In the genomic region with DNA sequence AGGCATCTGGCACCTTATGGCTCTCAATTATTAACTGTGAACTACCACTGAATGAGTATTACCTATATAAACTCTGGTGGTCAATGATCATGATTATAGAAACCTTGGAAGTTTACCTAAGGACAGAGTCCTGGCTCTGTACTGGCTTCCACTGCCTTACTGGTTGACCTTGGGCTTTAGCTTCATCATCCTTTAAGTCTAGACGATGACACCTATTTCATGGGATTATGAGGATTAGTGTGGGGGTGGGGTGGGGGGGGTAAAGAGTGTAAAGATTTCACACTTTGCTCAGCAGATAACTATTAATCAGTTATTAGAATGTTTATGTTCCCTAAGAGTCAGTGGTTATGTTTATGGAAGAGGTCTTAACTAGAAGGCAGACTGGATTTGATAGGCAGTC, we compare ENCODE assay signal across 8 mouse cellular contexts. TPM values are rescaled to one million over a fixed set of nuclear protein-coding genes. Genes with fewer than 3 reads are reported as not detected.
A peak's percentile ranks its signal among the peaks of the same experiment; 100 is the strongest.
DNase-seq lines count a peak whose midpoint lies in the region; ATAC-seq and TF ChIP-seq lines count a peak whose summit lies in the region.

No protein-coding gene starts in this region.

- peak overlapping the region; percentile 65 for H3K27ac ChIP-seq in heart, adult 2 months
- no peak overlapping the region for H3K27ac ChIP-seq in CH12.LX (ENCODE audit: insufficient read depth, low read depth)
- H3K27ac ChIP-seq in forebrain, embryonic 15.5 days (replicated peaks): peak overlapping the region; percentile 97
- H3K27ac ChIP-seq in liver, embryonic 13.5 days: peak overlapping the region; percentile 85

- ATAC-seq in forebrain, embryonic 15.5 days (replicated peaks): peak; percentile 49
- ATAC-seq in liver, embryonic 13.5 days (ENCODE audit: low read depth): peak; percentile 10; the same call in 1 of the 2 replicates
- ATAC-seq in monocyte, adult 5-6 weeks (replicated peaks; ENCODE audit: insufficient number of reproducible peaks, low FRiP score, low TSS enrichment, poor library complexity, severe bottlenecking): no peak

- no peaks in the 10 kb centered on the region for H3K27me3 ChIP-seq in heart, adult 2 months (ENCODE audit: control insufficient read depth, insufficient read depth, low read length)
- H3K27me3 ChIP-seq in CH12.LX (replicated peaks): no peaks in the 10 kb centered on the region
- no peaks in the 10 kb centered on the region for H3K27me3 ChIP-seq in forebrain, embryonic 15.5 days
- H3K27me3 ChIP-seq in liver, embryonic 13.5 days: no peaks in the 10 kb centered on the region

- dilution Hi-C loops in CH12.LX (cut with MboI; ENCODE audit: extremely low pct_ligation_motif_present, extremely low pct_unique_long_range_greater_than_20kb, low sequenced_read_pairs): no loop called here

- H3K9me3 ChIP-seq in CH12.LX (replicated peaks; ENCODE audit: low read length): no peaks in the 10 kb centered on the region
- H3K9me3 ChIP-seq in forebrain, embryonic 15.5 days: no peaks in the 10 kb centered on the region
- no peaks in the 10 kb centered on the region for H3K9me3 ChIP-seq in liver, embryonic 13.5 days (replicated peaks)

- H3K4me2 ChIP-seq in CH12.LX (ENCODE audit: insufficient read depth, low read depth, poor library complexity, severe bottlenecking): peak overlapping the region; percentile 75
- H3K4me2 ChIP-seq in forebrain, embryonic 15.5 days (replicated peaks): peak overlapping the region; percentile 73
- peak overlapping the region; percentile 88 for H3K4me2 ChIP-seq in liver, embryonic 13.5 days

- no peak for TF ChIP-seq POLR2A in heart, adult 2 months (IDR thresholded peaks at IDR 0.05; ENCODE audit: insufficient read depth, low read depth, low read length)
- no peak for TF ChIP-seq POLR2A in CH12.LX (IDR thresholded peaks at IDR 0.05; ENCODE audit: low read depth, low read length)

- peaks cover 6% of the 10 kb centered on the region; the same call in 1 of the 2 replicates for H3K36me3 ChIP-seq in heart, adult 2 months (ENCODE audit: control insufficient read depth, insufficient read depth, low read length)
- H3K36me3 ChIP-seq in CH12.LX (replicated peaks in 1 of 2; ENCODE audit: control insufficient read depth in 1 of 2, insufficient read depth in 1 of 2, low read length in 1 of 2): peaks cover 11 to 31% of the 10 kb centered on the region in 2 experiments
- peaks cover 15% of the 10 kb centered on the region for H3K36me3 ChIP-seq in forebrain, embryonic 15.5 days
- H3K36me3 ChIP-seq in liver, embryonic 13.5 days: peaks cover 14% of the 10 kb centered on the region

- peaks cover 2% of the 10 kb centered on the region; the same call in 1 of the 2 replicates for H3K79me2 ChIP-seq in heart, adult 2 months (replicated peaks; ENCODE audit: control insufficient read depth, insufficient read depth, low read length)
- H3K79me2 ChIP-seq in CH12.LX (replicated peaks; ENCODE audit: control insufficient read depth, extremely low read depth, insufficient read depth, poor library complexity, severe bottlenecking): peaks cover 36% of the 10 kb centered on the region

- DNase-seq in heart, adult 2 months: no peak
- no peak for DNase-seq in heart, postnatal 36 days
- no peak for DNase-seq in CH12.LX (ENCODE audit: extremely low read depth)
- DNase-seq in liver, embryonic 13.5 days: no peak
- no peak for DNase-seq in left cerebral cortex, postnatal 36 days (ENCODE audit: low spot score in 2 of 2)
- DNase-seq in left cerebral cortex, postnatal 4 days: no peak

- in situ Hi-C loops in CH12.LX (cut with MboI; ENCODE audit: low pct_ligation_motif_present, low pct_unique_long_range_greater_than_20kb, low sequenced_read_pairs): no loop called here

- 64% methylated on average over 1 of the region's 1 CpGs for WGBS in heart, adult 2 months
- WGBS in forebrain, embryonic 15.5 days: 38% methylated on average over 1 of the region's 1 CpGs
- WGBS in liver, embryonic 13.5 days (ENCODE audit: insufficient replicate concordance): 55% methylated on average over 1 of the region's 1 CpGs

- H3K9ac ChIP-seq in heart, adult 2 months (ENCODE audit: low read depth, low read length): peak overlapping the region; percentile 61; the same call in 1 of the 2 replicates
- H3K9ac ChIP-seq in CH12.LX (ENCODE audit: insufficient read depth, low read depth): peak overlapping the region; percentile 81
- peak overlapping the region; percentile 96 for H3K9ac ChIP-seq in forebrain, embryonic 15.5 days (replicated peaks)
- peak overlapping the region; percentile 83 for H3K9ac ChIP-seq in liver, embryonic 13.5 days

- TF ChIP-seq RAD21 in CH12.LX (IDR thresholded peaks at IDR 0.05; ENCODE audit: low read depth, low read length): no peak

- TF ChIP-seq EP300 in heart, adult 2 months (IDR thresholded peaks at IDR 0.05; ENCODE audit: insufficient read depth, low read depth, low read length): no peak
- no peak for TF ChIP-seq EP300 in CH12.LX (IDR thresholded peaks at IDR 0.05; ENCODE audit: low read length)

- intact Hi-C loops in heart, adult 2 months (cut with DNase I): loop anchor here (2.0 to 10.0 kb wide), 7 partner anchors 17 to 905 kb away; partner anchors contain the start of genes Ahsa2, Fam161a and Papolg
- intact Hi-C loops in heart, postnatal 36 days (cut with DNase I): loop anchor here (2.0 to 10.0 kb wide), 5 partner anchors 78 to 578 kb away; partner anchors contain the start of genes Ahsa2 and Tmem17
- intact Hi-C loops in left cerebral cortex, postnatal 36 days (cut with DNase I): loop anchor here (2.0 to 10.0 kb wide), 3 partner anchors 265 to 575 kb away; no protein-coding TSS in a partner anchor
- intact Hi-C loops in left cerebral cortex, postnatal 4 days (cut with DNase I): loop anchor here (5.0 to 10.0 kb wide), 2 partner anchors 288 to 765 kb away; no protein-coding TSS in a partner anchor

- no peak for TF ChIP-seq CTCF in heart, adult 2 months (IDR thresholded peaks at IDR 0.05)
- TF ChIP-seq CTCF in CH12.LX (conservative IDR thresholded peaks at IDR 0.05 in 1 of 2, IDR thresholded peaks at IDR 0.05 in 1 of 2; ENCODE audit: low read depth in 2 of 2, low read length in 2 of 2): no peak

- peak overlapping the region; percentile 67 for H3K4me3 ChIP-seq in heart, adult 2 months
- peak overlapping the region; percentile 53 to 99 (median 89) for H3K4me3 ChIP-seq in CH12.LX (replicated peaks in 1 of 3; ENCODE audit: low read depth in 2 of 3, low read length in 2 of 3, poor library complexity in 1 of 3)
- H3K4me3 ChIP-seq in forebrain, embryonic 15.5 days: peak overlapping the region; percentile 88
- H3K4me3 ChIP-seq in liver, embryonic 13.5 days (replicated peaks): peak overlapping the region; percentile 91

- peaks cover 6% of the 10 kb centered on the region for H3K4me1 ChIP-seq in heart, adult 2 months (ENCODE audit: control insufficient read depth, insufficient read depth, low read length)
- H3K4me1 ChIP-seq in CH12.LX (ENCODE audit: control insufficient read depth in 1 of 2, insufficient read depth in 2 of 2): peaks cover 0 to 39% of the 10 kb centered on the region in 2 experiments; a peak in 2 of 4 replicates
- H3K4me1 ChIP-seq in forebrain, embryonic 15.5 days: peaks cover 17% of the 10 kb centered on the region
- peaks cover 24% of the 10 kb centered on the region for H3K4me1 ChIP-seq in liver, embryonic 13.5 days (replicated peaks)

RNA-seq across cellular contexts. Expression of gene Cct4, which starts 0.5 kb away (rescaled TPM):
- 100 to 1,000 TPM; 114 to 129 TPM for total RNA-seq in heart, adult 2 months (2021)
- 54.2 and 72.3 TPM in 2 replicates for polyA plus RNA-seq in heart, adult 2 months (2012; rRNA removed)
- 100 to 1,000 TPM; 131 to 132 TPM for total RNA-seq in heart, postnatal 36 days (2021)
- total RNA-seq in CH12.LX (2012; rRNA removed): 475 and 482 TPM in 2 replicates
- 874 and 992 TPM in 2 replicates for total RNA-seq in CH12.LX (2014; rRNA removed)
- polyA plus RNA-seq in CH12.LX (2012; ENCODE audit: insufficient read length, low read depth): 512 and 569 TPM in 2 replicates
- 322 and 335 TPM in 2 replicates for polyA plus RNA-seq in forebrain, embryonic 15.5 days (2015; fragmentation: Nextera tagmentation; extraction: Ambion mirVana)
- polyA plus RNA-seq in liver, embryonic 13.5 days (2015; fragmentation: Nextera tagmentation; extraction: Ambion mirVana): 206 and 239 TPM in 2 replicates
- total RNA-seq in monocyte, adult 5-6 weeks (2017): 162 to 183 TPM (median 162 TPM) in 3 replicates
- total RNA-seq in left cerebral cortex, postnatal 36 days (2021): 100 to 1,000 TPM in 1 of 2 experiments, 10 to 100 TPM in 1; 99.1 to 110 TPM
- 100 to 1,000 TPM; 194 to 197 TPM for total RNA-seq in left cerebral cortex, postnatal 4 days (2021)

RNA-seq across cellular contexts. Expression of gene Commd1, which starts 7.6 kb away (rescaled TPM):
- 100 to 1,000 TPM; 138 to 158 TPM for total RNA-seq in heart, adult 2 months (2021)
- polyA plus RNA-seq in heart, adult 2 months (2012; rRNA removed): 26.7 and 40.1 TPM in 2 replicates
- 100 to 1,000 TPM; 150 to 164 TPM for total RNA-seq in heart, postnatal 36 days (2021)
- total RNA-seq in CH12.LX (2012; rRNA removed) (109 and 127 TPM in 2 replicates), CH12.LX (2014; rRNA removed) (163 and 192 TPM in 2 replicates)
- 113 and 137 TPM in 2 replicates for polyA plus RNA-seq in CH12.LX (2012; ENCODE audit: insufficient read length, low read depth)
- 235 and 252 TPM in 2 replicates for polyA plus RNA-seq in forebrain, embryonic 15.5 days (2015; fragmentation: Nextera tagmentation; extraction: Ambion mirVana)
- 209 and 224 TPM in 2 replicates for polyA plus RNA-seq in liver, embryonic 13.5 days (2015; fragmentation: Nextera tagmentation; extraction: Ambion mirVana)
- 42.8 to 84.2 TPM (median 45.9 TPM) in 3 replicates for total RNA-seq in monocyte, adult 5-6 weeks (2017)
- 10 to 100 TPM; 38.8 to 44.6 TPM for total RNA-seq in left cerebral cortex, postnatal 36 days (2021)
- total RNA-seq in left cerebral cortex, postnatal 4 days (2021): 10 to 100 TPM; 60.6 to 68.7 TPM

RNA-seq across cellular contexts. Expression of gene Gm28048, which starts 7.9 kb away (rescaled TPM):
- total RNA-seq in heart, adult 2 months (2021): 1 to 10 TPM; 5.2 to 7.0 TPM
- 2.1 and 8.3 TPM in 2 replicates for polyA plus RNA-seq in heart, adult 2 months (2012; rRNA removed)
- total RNA-seq in heart, postnatal 36 days (2021): 1 to 10 TPM; 4.4 to 5.2 TPM
- total RNA-seq in CH12.LX (2012; rRNA removed) (30.8 and 32.6 TPM in 2 replicates), CH12.LX (2014; rRNA removed) (93.3 and 101 TPM in 2 replicates)
- 47.3 and 59.5 TPM in 2 replicates for polyA plus RNA-seq in CH12.LX (2012; ENCODE audit: insufficient read length, low read depth)
- polyA plus RNA-seq in forebrain, embryonic 15.5 days (2015; fragmentation: Nextera tagmentation; extraction: Ambion mirVana): 3.4 and 3.5 TPM in 2 replicates
- 6.8 and 9.0 TPM in 2 replicates for polyA plus RNA-seq in liver, embryonic 13.5 days (2015; fragmentation: Nextera tagmentation; extraction: Ambion mirVana)
- total RNA-seq in monocyte, adult 5-6 weeks (2017): 21.3 to 32.3 TPM (median 25.1 TPM) in 3 replicates
- total RNA-seq in left cerebral cortex, postnatal 36 days (2021): 10 to 100 TPM in 1 of 2 experiments, 1 to 10 TPM in 1; 8.7 to 13.7 TPM
- total RNA-seq in left cerebral cortex, postnatal 4 days (2021): 1 to 10 TPM; 2.2 to 2.9 TPM

RNA-seq across cellular contexts. Expression of gene Fam161a, which starts 17.5 kb away (rescaled TPM):
- total RNA-seq in heart, adult 2 months (2021): 1 to 10 TPM; 1.9 to 2.3 TPM
- 1.2 and 1.3 TPM in 2 replicates for polyA plus RNA-seq in heart, adult 2 months (2012; rRNA removed)
- total RNA-seq in heart, postnatal 36 days (2021): 1 to 10 TPM; 2.0 to 4.2 TPM
- total RNA-seq in CH12.LX (2012; rRNA removed) (1.5 and 2.0 TPM in 2 replicates), CH12.LX (2014; rRNA removed) (0.69 and 1.4 TPM in 2 replicates)
- 1.3 and 2.0 TPM in 2 replicates for polyA plus RNA-seq in CH12.LX (2012; ENCODE audit: insufficient read length, low read depth)
- polyA plus RNA-seq in forebrain, embryonic 15.5 days (2015; fragmentation: Nextera tagmentation; extraction: Ambion mirVana): 2.7 and 3.8 TPM in 2 replicates
- 0.51 and 1.6 TPM in 2 replicates for polyA plus RNA-seq in liver, embryonic 13.5 days (2015; fragmentation: Nextera tagmentation; extraction: Ambion mirVana)
- total RNA-seq in monocyte, adult 5-6 weeks (2017): 1.2 to 4.5 TPM (median 1.8 TPM) in 3 replicates
- total RNA-seq in left cerebral cortex, postnatal 36 days (2021): 1 to 10 TPM; 2.6 to 4.4 TPM
- total RNA-seq in left cerebral cortex, postnatal 4 days (2021): 1 to 10 TPM; 3.9 to 4.3 TPM

RNA-seq across cellular contexts. Expression of gene Zrsr1, which starts 18.0 kb away (rescaled TPM):
- 10 to 100 TPM; 15.1 to 22.0 TPM for total RNA-seq in heart, adult 2 months (2021)
- polyA plus RNA-seq in heart, adult 2 months (2012; rRNA removed): 4.6 and 7.2 TPM in 2 replicates
- 10 to 100 TPM; 14.5 to 16.8 TPM for total RNA-seq in heart, postnatal 36 days (2021)
- total RNA-seq in CH12.LX (2012; rRNA removed) (4.0 and 4.4 TPM in 2 replicates), CH12.LX (2014; rRNA removed) (4.7 and 4.8 TPM in 2 replicates)
- 9.3 and 12.9 TPM in 2 replicates for polyA plus RNA-seq in CH12.LX (2012; ENCODE audit: insufficient read length, low read depth)
- polyA plus RNA-seq in forebrain, embryonic 15.5 days (2015; fragmentation: Nextera tagmentation; extraction: Ambion mirVana): 5.8 and 6.1 TPM in 2 replicates
- 2.2 and 2.8 TPM in 2 replicates for polyA plus RNA-seq in liver, embryonic 13.5 days (2015; fragmentation: Nextera tagmentation; extraction: Ambion mirVana)
- 18.8 to 34.8 TPM (median 27.8 TPM) in 3 replicates for total RNA-seq in monocyte, adult 5-6 weeks (2017)
- total RNA-seq in left cerebral cortex, postnatal 36 days (2021): 10 to 100 TPM; 67.9 to 69.8 TPM
- 10 to 100 TPM; 28.8 to 33.1 TPM for total RNA-seq in left cerebral cortex, postnatal 4 days (2021)
